Mouse (Mus musculus): Measurements from ENCODE around the gene Ccl8. TPM values are rescaled to one million over a fixed set of nuclear protein-coding genes. Genes with fewer than 3 reads are reported as not detected.

Ccl8 gene
- not detected in 2 replicates for polyA plus RNA-seq (2015; fragmentation: Nextera tagmentation; extraction: Ambion mirVana)

DNA sequence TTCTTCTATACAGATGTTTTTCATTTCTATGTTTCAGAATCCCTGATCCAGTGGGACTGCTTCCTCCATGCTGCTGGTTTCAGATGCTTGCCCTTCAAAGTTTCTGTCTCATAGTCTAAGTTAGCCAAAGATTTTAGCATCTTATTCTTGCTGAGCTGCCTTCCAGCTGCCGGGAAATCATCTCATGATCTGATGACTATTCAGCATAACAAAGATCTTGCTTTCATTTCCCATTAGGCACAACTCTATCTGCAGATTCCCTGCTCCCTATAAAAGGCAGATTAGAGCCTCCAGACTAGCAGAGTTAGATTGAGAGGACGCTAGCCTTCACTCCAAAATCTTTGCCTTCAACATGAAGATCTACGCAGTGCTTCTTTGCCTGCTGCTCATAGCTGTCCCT is at the start of gene Ccl8:
Ccl8 (plus strand) TSS at position 301 of the 400 bp plus-strand sequence.
- Histone ChIP-seq H3K4me1 (no peaks in the 10 kb centered on the region), H3K36me3 (no peaks in the 10 kb centered on the region), H3K4me2 (replicated peaks) (no peak within 1 kb of the TSS), H3K4me3 (no peak within 1 kb of the TSS), H3K9ac (no peak within 1 kb of the TSS), H3K27me3 (no peaks in the 10 kb centered on the region; the same call in 1 of the 2 replicates), H3K27ac (no peak within 1 kb of the TSS), H3K9me3 (no peaks in the 10 kb centered on the region)
- WGBS, result 87% methylated on average over 3 of the region's 3 CpGs
- no peak for ATAC-seq (ENCODE audit: low FRiP score, low read depth)

DNA sequence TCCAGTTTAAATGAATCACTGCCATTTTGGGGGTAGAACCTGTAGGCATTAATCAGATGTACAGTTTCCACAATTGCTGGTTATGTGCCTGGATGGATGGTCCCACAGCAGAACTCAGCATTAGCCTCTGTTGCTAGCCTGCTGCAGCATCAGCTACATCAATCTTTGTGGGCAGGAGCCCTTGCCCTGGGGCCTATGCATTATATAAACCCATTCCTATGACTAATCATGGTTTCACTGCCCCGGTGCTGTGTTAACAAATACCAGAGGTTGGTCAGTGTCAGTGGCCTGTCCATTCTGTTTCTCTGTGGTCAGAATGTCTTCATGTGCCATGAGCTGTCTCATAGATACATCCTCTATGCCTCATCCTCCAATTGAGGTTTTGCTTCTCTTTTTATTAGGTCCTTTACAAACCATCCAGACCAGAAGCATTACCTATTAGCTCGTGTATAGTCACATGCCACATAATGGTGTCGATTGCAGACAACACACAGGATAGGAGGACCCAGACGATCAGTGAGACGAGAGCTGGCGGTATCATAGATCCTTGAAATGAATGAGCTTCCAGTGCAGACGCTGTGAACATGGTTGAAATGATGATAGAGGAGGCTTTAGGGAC is 47.9 kb upstream of the Ccl8 start:
- no peaks in the 10 kb centered on the region for H3K9me3 ChIP-seq
- no peaks in the 10 kb centered on the region for H3K4me1 ChIP-seq
- no peak overlapping the region for H3K4me2 ChIP-seq (replicated peaks)
- no peak for ATAC-seq (ENCODE audit: low FRiP score, low read depth)
- no peaks in the 10 kb centered on the region for H3K27me3 ChIP-seq
- H3K9ac ChIP-seq, result no peak overlapping the region
- H3K36me3 ChIP-seq, result no peaks in the 10 kb centered on the region
- H3K4me3 ChIP-seq, result no peak overlapping the region
- no peak overlapping the region for H3K27ac ChIP-seq
- 79% methylated on average over 7 of the region's 7 CpGs for WGBS

DNA sequence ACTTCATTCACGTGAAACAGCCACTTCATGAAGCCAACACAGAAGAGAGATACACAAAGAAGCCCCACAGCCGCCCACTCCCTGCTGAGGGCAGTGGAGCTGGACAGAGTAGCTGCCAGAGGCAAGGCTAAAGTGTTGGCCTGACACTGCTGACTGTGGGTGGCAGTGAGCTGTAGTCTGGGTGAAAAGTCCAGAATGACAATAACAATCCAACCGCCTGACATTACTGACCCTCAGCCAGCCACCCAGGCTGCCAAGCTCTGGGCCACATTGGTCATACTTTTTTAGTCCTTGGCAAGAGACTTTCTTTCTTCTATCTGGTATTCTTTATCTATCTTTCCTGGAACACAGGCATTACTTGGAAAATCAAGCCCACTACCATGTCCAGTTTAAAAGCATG is 43.9 kb upstream of the Ccl8 start:
- no peaks in the 10 kb centered on the region for H3K4me1 ChIP-seq
- WGBS, result 89% methylated on average over 3 of the region's 3 CpGs
- no peak overlapping the region for H3K4me2 ChIP-seq (replicated peaks)
- H3K27ac ChIP-seq, result no peak overlapping the region
- H3K27me3 ChIP-seq, result no peaks in the 10 kb centered on the region
- no peaks in the 10 kb centered on the region for H3K9me3 ChIP-seq
- ATAC-seq (ENCODE audit: low FRiP score, low read depth), result no peak
- H3K9ac ChIP-seq, result no peak overlapping the region
- no peak overlapping the region for H3K4me3 ChIP-seq
- no peaks in the 10 kb centered on the region for H3K36me3 ChIP-seq

DNA sequence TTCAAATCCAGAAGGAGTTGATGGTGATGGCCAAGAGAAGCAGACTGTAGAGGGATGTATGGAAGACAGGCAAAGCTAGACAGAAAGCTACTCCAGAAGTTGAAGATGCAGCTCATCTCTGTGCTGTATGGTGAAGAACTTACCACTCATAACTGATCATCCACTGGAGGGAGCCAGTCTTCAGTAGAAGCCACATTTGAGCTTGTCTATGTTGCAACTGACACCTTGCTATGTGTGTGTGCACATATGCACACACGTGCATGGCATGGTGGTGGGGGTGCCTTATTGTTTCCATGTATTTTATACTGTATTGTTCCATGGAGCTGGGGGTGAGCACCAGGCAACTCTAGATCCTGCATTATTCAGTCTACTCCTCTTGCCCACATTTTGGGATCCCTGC is 42.6 kb upstream of the Ccl8 start:
- Histone ChIP-seq H3K9ac (no peak overlapping the region), H3K27ac (no peak overlapping the region), H3K4me2 (replicated peaks) (no peak overlapping the region), H3K4me3 (no peak overlapping the region), H3K9me3 (no peaks in the 10 kb centered on the region), H3K27me3 (no peaks in the 10 kb centered on the region), H3K36me3 (no peaks in the 10 kb centered on the region), H3K4me1 (no peaks in the 10 kb centered on the region)
- whole genome bisulfite sequencing, result 76% methylated on average over 1 of the region's 1 CpGs
- no peak for ATAC-seq (ENCODE audit: low FRiP score, low read depth)

DNA sequence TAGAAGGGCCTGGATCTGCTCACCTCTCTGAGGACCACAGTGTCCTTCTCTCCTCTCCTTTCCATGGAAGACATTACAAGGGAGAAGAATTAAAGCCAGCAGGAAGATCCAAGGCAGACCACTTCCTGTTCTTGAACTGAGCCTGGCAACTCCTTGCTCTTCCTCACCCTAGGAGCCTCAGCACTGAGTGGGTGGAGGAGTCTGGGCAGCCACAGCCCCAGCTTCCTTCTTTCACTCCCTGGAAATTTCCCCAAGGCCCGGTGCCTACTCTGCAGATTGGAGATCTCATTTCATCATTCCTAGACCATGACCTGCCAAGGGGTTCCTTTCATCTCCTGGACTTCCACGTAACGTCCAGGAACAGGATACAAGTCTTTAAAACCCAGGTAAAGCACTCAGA is 42.0 kb upstream of the Ccl8 start:
- 78% methylated on average over 3 of the region's 3 CpGs for WGBS

DNA sequence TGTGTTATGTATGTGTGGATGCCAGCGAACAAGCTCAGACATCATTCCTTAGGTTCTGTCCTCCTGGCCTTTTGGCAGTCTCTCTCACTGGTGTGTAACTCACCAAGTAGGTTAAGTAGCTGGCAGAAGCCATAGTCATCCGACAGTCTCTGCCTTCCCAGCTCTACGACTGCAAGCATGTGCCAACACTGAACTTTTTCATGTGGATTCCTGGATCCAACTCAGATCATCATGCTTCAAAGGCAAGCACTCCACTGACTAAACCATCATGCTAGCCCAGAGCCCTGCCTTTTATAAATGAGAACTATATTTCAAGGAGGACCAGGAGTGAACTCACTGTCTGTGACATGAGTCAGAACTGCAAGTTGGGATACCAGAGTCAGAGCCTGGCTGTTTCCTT is 41.3 kb upstream of the Ccl8 start:
- Histone ChIP-seq H3K4me2 (replicated peaks) (no peak overlapping the region), H3K27me3 (no peaks in the 10 kb centered on the region), H3K27ac (no peak overlapping the region), H3K4me3 (no peak overlapping the region), H3K9me3 (no peaks in the 10 kb centered on the region), H3K4me1 (no peaks in the 10 kb centered on the region), H3K9ac (no peak overlapping the region), H3K36me3 (no peaks in the 10 kb centered on the region)
- ATAC-seq (ENCODE audit: low FRiP score, low read depth), result no peak
- WGBS, result 90% methylated on average over 3 of the region's 3 CpGs

More for the DNA sequence above, 42.0 kb upstream of the Ccl8 start:
- Histone ChIP-seq H3K9me3 (no peaks in the 10 kb centered on the region), H3K27me3 (no peaks in the 10 kb centered on the region), H3K4me1 (no peaks in the 10 kb centered on the region), H3K4me2 (replicated peaks) (no peak overlapping the region), H3K36me3 (no peaks in the 10 kb centered on the region), H3K9ac (no peak overlapping the region), H3K4me3 (no peak overlapping the region), H3K27ac (no peak overlapping the region)
- ATAC-seq (ENCODE audit: low FRiP score, low read depth), result no peak

DNA sequence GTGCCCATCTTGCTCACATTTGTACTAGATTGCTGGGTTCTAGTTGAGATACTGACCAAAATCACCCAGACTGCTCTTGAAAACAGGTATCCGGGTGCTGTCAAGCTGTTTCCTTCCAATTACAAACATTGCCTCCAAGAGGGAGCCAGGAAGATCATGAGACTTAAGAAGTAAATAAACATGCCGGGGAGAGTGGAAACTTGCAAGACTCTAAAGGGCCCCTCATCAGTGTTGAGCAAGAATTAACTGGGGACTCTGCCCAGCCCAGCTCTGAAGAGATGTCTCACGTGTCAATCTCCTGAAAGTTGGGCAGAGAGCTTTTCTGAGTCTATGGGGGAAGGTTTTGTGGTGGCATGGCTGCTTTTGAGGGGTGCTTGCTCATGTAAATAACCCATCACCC is 38.0 kb upstream of the Ccl8 start:
- ATAC-seq (ENCODE audit: low FRiP score, low read depth), result no peak
- Histone ChIP-seq H3K4me3 (no peak overlapping the region), H3K4me2 (replicated peaks) (no peak overlapping the region), H3K27ac (no peak overlapping the region), H3K9me3 (no peaks in the 10 kb centered on the region), H3K36me3 (no peaks in the 10 kb centered on the region), H3K4me1 (no peaks in the 10 kb centered on the region), H3K27me3 (no peaks in the 10 kb centered on the region), H3K9ac (no peak overlapping the region)
- WGBS, result 53% methylated on average over 3 of the region's 3 CpGs

DNA sequence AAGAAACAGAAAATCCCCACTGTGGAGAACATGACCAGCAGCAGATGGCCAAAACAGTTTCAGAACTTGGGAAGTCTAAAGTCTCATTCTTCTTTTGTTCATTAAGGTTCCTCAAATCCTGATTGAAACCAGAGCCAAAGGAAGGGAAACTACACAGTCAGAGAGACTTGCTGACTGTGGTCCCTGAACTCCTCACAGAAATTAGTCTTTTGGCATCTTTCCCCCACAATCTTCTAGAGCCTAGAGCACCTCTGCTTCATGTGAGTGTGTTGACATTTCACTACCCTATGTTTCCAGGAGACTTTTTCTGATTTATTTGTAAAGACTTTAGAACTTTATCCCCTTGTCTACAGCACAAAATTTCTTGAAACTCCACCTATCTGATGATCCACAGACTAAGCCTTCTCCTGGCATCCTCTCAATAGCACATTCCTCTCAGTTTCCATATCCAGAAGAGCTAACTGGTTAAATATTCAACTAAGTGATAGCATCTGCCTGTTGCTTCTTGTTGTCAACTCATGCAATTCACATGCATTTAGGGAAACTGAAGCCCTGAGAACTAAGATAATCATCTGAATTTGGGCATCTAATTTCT is 36.8 kb upstream of the Ccl8 start:
- no peak overlapping the region for H3K27ac ChIP-seq
- no peak for ATAC-seq (ENCODE audit: low FRiP score, low read depth)
- H3K4me1 ChIP-seq, result no peaks in the 10 kb centered on the region

DNA sequence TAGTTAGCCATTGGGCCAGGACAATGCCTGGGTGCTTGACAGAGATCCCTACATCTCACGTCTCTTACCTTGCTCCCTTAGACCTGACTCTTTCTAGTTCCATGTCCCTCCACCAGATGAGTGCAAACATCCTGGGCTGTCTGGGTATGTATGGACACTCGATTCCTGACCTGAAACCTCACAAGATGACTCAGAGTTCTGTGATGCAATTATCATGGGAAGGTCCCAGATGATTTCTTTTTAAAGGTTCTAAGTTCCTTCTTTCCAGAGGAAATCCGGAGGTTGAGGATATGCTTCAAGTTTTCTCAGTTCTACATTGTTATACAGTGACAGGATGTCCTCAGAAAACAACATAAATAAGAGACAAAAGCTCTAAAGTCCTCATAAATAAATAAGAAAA is 34.1 kb upstream of the Ccl8 start:
- H3K4me1 ChIP-seq, result no peaks in the 10 kb centered on the region
- no peak overlapping the region for H3K9ac ChIP-seq
- ATAC-seq (ENCODE audit: low FRiP score, low read depth), result no peak
- H3K9me3 ChIP-seq, result no peaks in the 10 kb centered on the region
- H3K4me2 ChIP-seq (replicated peaks), result no peak overlapping the region
- H3K36me3 ChIP-seq, result no peaks in the 10 kb centered on the region
- no peak overlapping the region for H3K4me3 ChIP-seq
- no peak overlapping the region for H3K27ac ChIP-seq
- no peaks in the 10 kb centered on the region for H3K27me3 ChIP-seq
- WGBS, result 78% methylated on average over 3 of the region's 3 CpGs

More for the DNA sequence above, 36.8 kb upstream of the Ccl8 start:
- no peaks in the 10 kb centered on the region for H3K27me3 ChIP-seq
- H3K4me3 ChIP-seq, result no peak overlapping the region
- no peak overlapping the region for H3K4me2 ChIP-seq (replicated peaks)
- H3K9me3 ChIP-seq, result no peaks in the 10 kb centered on the region
- H3K36me3 ChIP-seq, result no peaks in the 10 kb centered on the region
- no peak overlapping the region for H3K9ac ChIP-seq

DNA sequence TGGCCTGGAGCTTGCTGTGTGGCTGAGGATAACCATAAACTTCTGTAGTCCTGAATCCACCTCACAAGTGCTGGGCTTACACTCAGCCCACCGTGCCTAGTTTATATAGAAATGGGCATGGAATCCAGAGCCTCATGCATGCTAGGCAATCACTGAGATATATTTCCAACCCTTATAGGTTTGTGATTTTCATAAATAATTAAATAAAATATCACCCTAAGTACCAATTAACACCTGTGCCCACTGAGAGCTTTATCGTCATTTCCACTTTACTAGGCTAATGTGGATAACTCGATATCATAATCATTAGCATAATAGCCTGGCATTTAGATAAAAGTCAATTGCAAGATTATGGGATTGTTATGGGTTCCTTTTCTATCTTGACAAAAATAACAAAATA is 30.6 kb upstream of the Ccl8 start:
- WGBS, result 88% methylated on average over 3 of the region's 3 CpGs
- Histone ChIP-seq H3K9me3 (no peaks in the 10 kb centered on the region), H3K9ac (no peak overlapping the region), H3K4me3 (no peak overlapping the region), H3K4me1 (no peaks in the 10 kb centered on the region), H3K27ac (no peak overlapping the region), H3K4me2 (replicated peaks) (no peak overlapping the region), H3K36me3 (no peaks in the 10 kb centered on the region), H3K27me3 (no peaks in the 10 kb centered on the region)
- ATAC-seq (ENCODE audit: low FRiP score, low read depth), result no peak

DNA sequence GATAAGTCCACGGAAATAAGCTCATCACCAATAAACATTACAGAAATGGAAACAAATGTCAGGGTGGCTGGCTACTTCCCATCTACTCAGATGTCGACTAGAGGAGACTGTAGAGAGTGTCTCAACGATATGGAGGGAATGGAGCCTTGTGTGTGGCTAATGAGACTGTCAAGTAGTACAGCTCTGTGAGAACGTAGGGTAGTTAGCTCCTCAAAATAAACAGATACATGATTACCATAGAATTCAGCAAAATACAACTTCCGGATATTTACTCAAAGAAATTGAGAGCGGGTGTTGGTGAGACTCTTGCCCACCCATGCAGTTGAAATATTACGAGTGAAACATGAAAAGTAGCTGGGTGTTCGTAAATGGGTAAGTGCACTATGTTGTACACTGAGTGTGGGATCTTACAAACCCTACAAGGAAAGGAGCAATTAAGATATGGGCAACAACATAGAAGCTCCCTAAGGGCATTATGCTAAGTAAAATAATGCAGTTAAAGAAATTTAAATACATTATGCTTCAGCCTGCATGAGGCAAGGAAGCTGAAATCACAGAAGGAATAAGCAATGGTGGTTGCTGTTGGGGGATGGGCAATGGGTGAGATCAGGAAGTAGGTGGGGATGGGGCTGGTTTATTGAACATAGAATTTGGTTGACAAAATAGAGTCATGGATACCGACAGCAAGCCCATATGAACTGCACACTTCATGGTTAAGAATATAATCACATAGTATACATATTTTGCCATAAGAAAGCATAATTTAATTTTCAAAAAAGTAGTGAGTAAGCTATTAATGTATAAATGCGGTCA is 15.3 kb upstream of the Ccl8 start:
- Histone ChIP-seq H3K9ac (no peak overlapping the region), H3K27ac (no peak overlapping the region), H3K36me3 (no peaks in the 10 kb centered on the region), H3K9me3 (no peaks in the 10 kb centered on the region), H3K4me3 (no peak overlapping the region), H3K4me1 (no peaks in the 10 kb centered on the region), H3K4me2 (replicated peaks) (no peak overlapping the region), H3K27me3 (no peaks in the 10 kb centered on the region)
- no peak for ATAC-seq (ENCODE audit: low FRiP score, low read depth)
- WGBS, result 83% methylated on average over 10 of the region's 10 CpGs

DNA sequence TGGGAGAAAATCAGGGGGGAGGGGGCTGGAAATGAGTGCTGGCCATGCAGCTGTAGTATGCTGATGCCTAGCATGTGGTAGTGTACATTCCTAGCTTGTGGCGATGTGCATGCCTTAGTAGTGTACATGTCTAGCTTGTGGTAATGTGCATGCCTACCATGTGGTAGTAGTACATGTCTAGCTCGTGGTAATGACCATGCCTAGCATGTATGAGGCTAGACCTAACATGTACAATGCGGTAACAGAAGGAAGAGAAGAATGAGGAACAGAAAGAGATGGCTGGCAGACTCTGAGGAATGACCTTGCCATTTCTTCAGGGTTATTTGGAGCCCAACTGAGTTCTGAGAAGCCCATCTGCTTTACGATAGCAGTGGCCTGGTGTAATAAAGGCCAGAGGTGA is 13.9 kb upstream of the Ccl8 start:
- no peak overlapping the region for H3K9ac ChIP-seq
- H3K27ac ChIP-seq, result no peak overlapping the region
- H3K4me3 ChIP-seq, result no peak overlapping the region
- H3K36me3 ChIP-seq, result no peaks in the 10 kb centered on the region
- no peaks in the 10 kb centered on the region for H3K4me1 ChIP-seq
- WGBS, result 82% methylated on average over 4 of the region's 4 CpGs
- no peaks in the 10 kb centered on the region for H3K9me3 ChIP-seq
- H3K27me3 ChIP-seq, result no peaks in the 10 kb centered on the region
- no peak overlapping the region for H3K4me2 ChIP-seq (replicated peaks)
- no peak for ATAC-seq (ENCODE audit: low FRiP score, low read depth)

Data from limb, embryonic 13.5 days (tissue).